8 mouse cellular contexts compared by ENCODE assay signal in the genomic region with DNA sequence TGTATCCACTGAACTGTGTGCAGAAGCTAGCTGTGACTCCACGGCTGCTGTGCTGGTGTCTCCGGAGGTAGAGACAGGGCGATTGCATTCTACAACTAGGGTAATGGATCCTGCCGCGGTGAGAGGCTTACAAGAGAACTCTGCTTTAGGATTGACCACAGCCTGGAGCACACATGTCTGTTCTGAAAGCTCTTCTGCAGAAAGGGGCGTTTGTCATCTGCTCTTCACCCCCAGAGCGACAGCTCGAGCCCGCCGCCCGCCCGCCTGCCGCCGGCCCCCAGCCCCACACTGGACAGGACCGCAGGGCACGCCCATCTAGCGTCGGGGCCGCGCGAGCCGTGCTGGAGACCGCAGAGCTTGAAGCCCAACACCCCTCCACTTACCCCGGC. TPM values are rescaled to one million over a fixed set of nuclear protein-coding genes. Genes with fewer than 3 reads are reported as not detected.
A peak's percentile ranks its signal among the peaks of the same experiment; 100 is the strongest.
DNase-seq lines count a peak whose midpoint lies in the region; ATAC-seq and TF ChIP-seq lines count a peak whose summit lies in the region.

No protein-coding gene starts in this region.

- WGBS in thymus, adult 2 months = under 1% methylated on average over 24 of the region's 24 CpGs
- WGBS in liver, embryonic 13.5 days (ENCODE audit: insufficient replicate concordance) = under 1% methylated on average over 24 of the region's 24 CpGs

- H3K4me1 ChIP-seq in thymus, adult 2 months (replicated peaks; ENCODE audit: control insufficient read depth, insufficient read depth, low read length) = peaks cover 3% of the 10 kb centered on the region
- peaks cover 49% of the 10 kb centered on the region for H3K4me1 ChIP-seq in liver, embryonic 13.5 days (replicated peaks)

- H3K4me2 ChIP-seq in liver, embryonic 13.5 days = peak overlapping the region; percentile 93

- H3K4me3 ChIP-seq in thymus, adult 2 months (ENCODE audit: control insufficient read depth, insufficient read depth, low read length) = peak overlapping the region; percentile 60
- H3K4me3 ChIP-seq in liver, embryonic 13.5 days (replicated peaks) = peak overlapping the region; percentile 91

- DNase-seq in embryo, embryonic 10 days (ENCODE audit: low spot score) = peak; percentile 52
- no peak for DNase-seq in embryo, embryonic 9.5 days (ENCODE audit: extremely low spot score)
- no peak for DNase-seq in thymus, adult 2 months
- no peak for DNase-seq in thymus, postnatal 14 days
- DNase-seq in liver, embryonic 13.5 days = no peak
- no peak for DNase-seq in urinary bladder, adult 2 months (ENCODE audit: low spot score)
- no peak for DNase-seq in retina, postnatal 1 day
- no peak for DNase-seq in spleen, postnatal 10 days (ENCODE audit: low spot score in 2 of 2)

- no peak for TF ChIP-seq CTCF in thymus, adult 2 months (IDR thresholded peaks at IDR 0.05; ENCODE audit: borderline replicate concordance, control insufficient read depth, extremely low read depth, insufficient read depth, low read length, poor library complexity)

- ATAC-seq in liver, embryonic 13.5 days (ENCODE audit: low read depth) = peak; percentile 63

- no peak for TF ChIP-seq POLR2A in thymus, adult 2 months (IDR thresholded peaks at IDR 0.05; ENCODE audit: control insufficient read depth, extremely low read depth, insufficient read depth, low read length, poor library complexity)

- no peaks in the 10 kb centered on the region for H3K36me3 ChIP-seq in thymus, adult 2 months (ENCODE audit: control insufficient read depth, insufficient read depth, low read length)
- no peaks in the 10 kb centered on the region for H3K36me3 ChIP-seq in liver, embryonic 13.5 days

- H3K9me3 ChIP-seq in liver, embryonic 13.5 days (replicated peaks) = no peaks in the 10 kb centered on the region

- H3K27me3 ChIP-seq in thymus, adult 2 months (ENCODE audit: control insufficient read depth, insufficient read depth, low read length) = no peaks in the 10 kb centered on the region
- no peaks in the 10 kb centered on the region for H3K27me3 ChIP-seq in liver, embryonic 13.5 days

- H3K27ac ChIP-seq in thymus, adult 2 months (ENCODE audit: control insufficient read depth, insufficient read depth, low read length) = peak overlapping the region; percentile 67
- peak overlapping the region; percentile 94 for H3K27ac ChIP-seq in liver, embryonic 13.5 days

- H3K9ac ChIP-seq in liver, embryonic 13.5 days = peak overlapping the region; percentile 89

RNA-seq across cellular contexts. Expression of gene Vps26c, which starts 0.7 kb away (rescaled TPM):
- polyA plus RNA-seq in thymus, adult 2 months (2012; rRNA removed) = 40.2 and 44.9 TPM in 2 replicates
- polyA plus RNA-seq in liver, embryonic 13.5 days (2015; fragmentation: Nextera tagmentation; extraction: Ambion mirVana) = 22.2 and 24.2 TPM in 2 replicates
- 52.4 and 64.7 TPM in 2 replicates for polyA plus RNA-seq in urinary bladder, adult 2 months (2012; rRNA removed)

RNA-seq across cellular contexts. Expression of gene Dyrk1a, which starts 43.9 kb away (rescaled TPM):
- 78.4 and 89.5 TPM in 2 replicates for polyA plus RNA-seq in thymus, adult 2 months (2012; rRNA removed)
- polyA plus RNA-seq in liver, embryonic 13.5 days (2015; fragmentation: Nextera tagmentation; extraction: Ambion mirVana) = 5.2 and 5.3 TPM in 2 replicates
- polyA plus RNA-seq in urinary bladder, adult 2 months (2012; rRNA removed) = 25.4 and 31.6 TPM in 2 replicates
